Mouse (Mus musculus) hindbrain, postnatal 0 days (tissue): ENCODE results near the gene Crb3. TPM values are rescaled to one million over a fixed set of nuclear protein-coding genes. Genes with fewer than 3 reads are reported as not detected.
A peak's percentile ranks its signal among the peaks of the same experiment; 100 is the strongest.

Experiments
- ATAC-seq: fragments of 200-750 bp; cut with Nextera tagmentation; 2 replicates; pipeline ENCODE4 v1.8.0; 2017; ENCODE audit warnings: mild to moderate bottlenecking, moderate TSS enrichment, moderate library complexity
- DNase-seq: peaks from one replicate; pipeline ENCODE4 v3.0.0-alpha.2; 2015; ENCODE audit warnings: low spot score
- H3K27ac ChIP-seq: fragments of 300-500 bp; sonication (generic); 2 replicates; pipeline ENCODE4 v1.5.1; 2014; ENCODE audit warnings: mild to moderate bottlenecking
- H3K27me3 ChIP-seq: fragments of 300-500 bp; sonication (generic); 2 replicates; pipeline ENCODE4 v1.6.1; 2014; ENCODE audit warnings: low read length, mixed read lengths; ENCODE audit not compliant: insufficient read depth
- H3K36me3 ChIP-seq: fragments of 300-500 bp; sonication (generic); 2 replicates; pipeline ENCODE4 v1.6.1; 2014; ENCODE audit warnings: low read length, mixed read lengths; ENCODE audit not compliant: insufficient read depth
- H3K4me1 ChIP-seq: fragments of 300-500 bp; sonication (generic); 2 replicates; pipeline ENCODE4 v1.6.1; 2014; ENCODE audit warnings: antibody characterized with exemption, low read length, mixed read lengths; ENCODE audit not compliant: insufficient read depth
- H3K4me2 ChIP-seq: fragments of 300-500 bp; sonication (generic); 2 replicates; pipeline ENCODE4 v1.6.1; 2014; ENCODE audit warnings: low read depth, mild to moderate bottlenecking, low read length, moderate library complexity, mixed read lengths
- H3K4me3 ChIP-seq: fragments of 300-500 bp; sonication (generic); 2 replicates; pipeline ENCODE4 v1.5.1; 2014; ENCODE audit warnings: low read length
- H3K9ac ChIP-seq: fragments of 300-500 bp; sonication (generic); replicated peaks from 2 replicates; pipeline ENCODE4 v1.6.1; 2014; ENCODE audit warnings: mild to moderate bottlenecking, low read length, moderate library complexity, mixed read lengths
- H3K9me3 ChIP-seq: fragments of 300-500 bp; sonication (generic); 2 replicates; pipeline ENCODE4 v1.6.1; 2016; ENCODE audit warnings: low read length, mixed read lengths
- CTCF ChIP-seq: IDR thresholded peaks from 2 replicates; pipeline ENCODE4 v1.5.1; 2016; ENCODE audit warnings: antibody characterized with exemption, control low read depth, low read depth
- WGBS: fragments of 180-500 bp; shearing (Covaris S2); extraction: QIAGEN DNeasy Blood & Tissue Kit; methylation state at CpG from one replicate; pipeline ENCODE4 v1.1.7; 2014; 5-methylcytosine and 5-hydroxymethylcytosine counted together
- polyA plus RNA-seq: library from polyadenylated mRNA; unstranded; fragments of >200 nt; fragmentation: Nextera tagmentation; extraction: Ambion mirVana; gene quantifications from 2 replicates; pipeline ENCODE4 v1.2.1, GENCODE M21; 2015
- total RNA-seq: library from RNA; depleted of rRNA; stranded (reverse); fragments of >200 nt; gene quantifications from 2 replicates; pipeline ENCODE4 v1.2.3, GENCODE M21; 2014

The Crb3 gene
- total and polyA plus RNA-seq, 2 experiments from 2014 or later, result 6.0 to 7.1 TPM

- Histone ChIP-seq H3K27me3 (no peaks in the 10 kb centered on the region), H3K9ac (no peak overlapping the region), H3K4me1 (0 out of 2 replicates have a peak, but pooled peaks cover 10% of the 10 kb centered on the region), H3K36me3 (peaks cover 50% of the 10 kb centered on the region), H3K9me3 (no peaks in the 10 kb centered on the region), H3K27ac (no peak overlapping the region), H3K4me2 (no peak overlapping the region), H3K4me3 (no peak overlapping the region)
- WGBS, result 90% methylated on average over 4 of the region's 4 CpGs
- TF ChIP-seq CTCF, result no peak
- DNase-seq (no peak), ATAC-seq (no peak)
Observed at GRCm38 (mm10) chr17:57027471-57027870, 31.4 kb upstream of the Crb3 start.

DNA sequence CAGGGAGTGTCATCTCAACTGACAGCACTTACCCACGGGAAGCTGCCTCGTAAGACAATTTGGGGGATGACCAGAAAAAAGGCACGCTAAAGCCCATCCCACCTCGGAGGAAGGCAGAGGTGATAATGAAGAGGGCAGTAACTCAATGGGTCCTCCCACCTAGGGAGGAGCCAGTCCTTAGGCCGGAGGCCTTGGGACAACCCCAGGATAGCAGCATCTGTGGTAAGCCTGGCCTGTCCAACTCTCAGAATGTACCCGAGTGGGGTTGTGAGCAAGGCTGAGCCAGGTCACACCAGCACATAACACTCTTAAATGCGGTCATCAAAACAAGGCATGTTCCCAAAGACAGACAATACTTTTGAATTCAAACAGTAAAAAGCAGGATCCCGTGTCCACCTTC lies 29.2 kb upstream of the Crb3 start:
- Histone ChIP-seq H3K9ac (peak overlapping the region; percentile 99), H3K4me1 (0 out of 2 replicates have a peak, but pooled peaks cover 10% of the 10 kb centered on the region), H3K4me2 (peak overlapping the region; percentile 87), H3K27me3 (no peaks in the 10 kb centered on the region), H3K4me3 (peak overlapping the region; percentile 95), H3K27ac (no peak overlapping the region), H3K9me3 (no peaks in the 10 kb centered on the region), H3K36me3 (peaks cover 27% of the 10 kb centered on the region)
- TF ChIP-seq CTCF, result no peak
- WGBS, result 49% methylated on average over 8 of the region's 8 CpGs
- ATAC-seq, result no peak
- DNase-seq, result no peak

- ATAC-seq, result no peak
- WGBS, result 1% methylated on average over 93 of the region's 99 CpGs
Observed at GRCm38 (mm10) chr17:57030931-57031660, 27.8 kb upstream of the Crb3 start, which contains the start of gene Khsrp. TSS of gene Khsrp (minus strand) at chr17:57031522.

GRCm38 (mm10) chr17:57031661-57032420 lies 27.1 kb upstream of the Crb3 start:
- DNase-seq, result peak; percentile 100
- ATAC-seq, result peak; percentile 98
- peak overlapping the region; percentile 99 for H3K9ac ChIP-seq
- peak overlapping the region; percentile 62 for H3K4me2 ChIP-seq
- H3K4me1 ChIP-seq, result 0 out of 2 replicates have a peak, but pooled peaks cover 10% of the 10 kb centered on the region
- under 1% methylated on average over 38 of the region's 38 CpGs for WGBS
- TF ChIP-seq CTCF, result peak; percentile 31
- peaks cover 7% of the 10 kb centered on the region for H3K36me3 ChIP-seq
- no peaks in the 10 kb centered on the region for H3K9me3 ChIP-seq
- no peaks in the 10 kb centered on the region for H3K27me3 ChIP-seq
- H3K27ac ChIP-seq, result peak overlapping the region; percentile 84
- H3K4me3 ChIP-seq, result peak overlapping the region; percentile 95

More at GRCm38 (mm10) chr17:57030931-57031660, 27.8 kb upstream of the Crb3 start, which contains the start of gene Khsrp:
- Histone ChIP-seq H3K27me3 (no peaks in the 10 kb centered on the region), H3K4me3 (peak within 1 kb of the TSS; percentile 95), H3K4me2 (peak within 1 kb of the TSS; percentile 87), H3K27ac (peak within 1 kb of the TSS; percentile 96), H3K4me1 (0 out of 2 replicates have a peak, but pooled peaks cover 10% of the 10 kb centered on the region), H3K36me3 (peaks cover 15% of the 10 kb centered on the region), H3K9me3 (no peaks in the 10 kb centered on the region), H3K9ac (peak within 1 kb of the TSS; percentile 99)
- TF ChIP-seq CTCF, result no peak
- peak; percentile 69 for DNase-seq

- ATAC-seq (no peak), DNase-seq (no peak)
- Histone ChIP-seq H3K9ac (no peak overlapping the region), H3K4me2 (no peak overlapping the region), H3K27me3 (no peaks in the 10 kb centered on the region), H3K4me1 (0 out of 2 replicates have a peak, but pooled peaks cover 10% of the 10 kb centered on the region), H3K4me3 (no peak overlapping the region), H3K27ac (peak overlapping the region; percentile 84; the same call in 1 of the 2 replicates), H3K36me3 (peaks cover under 1% of the 10 kb centered on the region; the same call in 1 of the 2 replicates), H3K9me3 (no peaks in the 10 kb centered on the region)
- TF ChIP-seq CTCF, result no peak
- 90% methylated on average over 4 of the region's 4 CpGs for WGBS
Observed at GRCm38 (mm10) chr17:57032854-57033253, 26.1 kb upstream of the Crb3 start.

- no peak overlapping the region for H3K27ac ChIP-seq
- 0 out of 2 replicates have a peak, but pooled peaks cover 4% of the 10 kb centered on the region for H3K27me3 ChIP-seq
- H3K4me2 ChIP-seq, result no peak overlapping the region
- no peak overlapping the region for H3K9ac ChIP-seq
- no peak for ATAC-seq
- DNase-seq, result no peak
- no peak; the same call in 1 of the 2 replicates for TF ChIP-seq CTCF
- H3K4me1 ChIP-seq, result no peaks in the 10 kb centered on the region
- WGBS, result 44% methylated on average over 8 of the region's 8 CpGs
- H3K4me3 ChIP-seq, result no peak overlapping the region
- no peaks in the 10 kb centered on the region for H3K36me3 ChIP-seq
- H3K9me3 ChIP-seq, result no peaks in the 10 kb centered on the region
Observed at GRCm38 (mm10) chr17:57038978-57039377, 19.9 kb upstream of the Crb3 start.
